Mouse (Mus musculus): ENCODE results near the gene Tmsb4x. TPM values are rescaled to one million over a fixed set of nuclear protein-coding genes. Genes with fewer than 3 reads are reported as not detected.
A peak's percentile ranks its signal among the peaks of the same experiment; 100 is the strongest.

Gene Tmsb4x
- polyA plus RNA-seq, 1 experiment: 255 TPM

GRCm38 (mm10) chrX:167167282-167167681 lies 41.8 kb downstream of the Tmsb4x start:
- H3K27ac ChIP-seq (ENCODE audit: insufficient read depth, low read depth, low read length): peak overlapping the region; percentile 83
- no peaks in the 10 kb centered on the region for H3K36me3 ChIP-seq (ENCODE audit: control insufficient read depth, insufficient read depth, low read length)
- TF ChIP-seq POLR2A (IDR thresholded peaks at IDR 0.05; ENCODE audit: low read depth, low read length): no peak
- no peak for TF ChIP-seq CTCF (conservative IDR thresholded peaks at IDR 0.05; ENCODE audit: insufficient read depth, insufficient read length, low read depth, low read length)
- DNase-seq: peak; percentile 51
- H3K4me1 ChIP-seq (ENCODE audit: control insufficient read depth, insufficient read depth, low read length): no peaks in the 10 kb centered on the region; the same call in 1 of the 2 replicates
- no peak overlapping the region for H3K4me3 ChIP-seq (ENCODE audit: insufficient read depth, low read depth, low read length)
- no peaks in the 10 kb centered on the region for H3K27me3 ChIP-seq (replicated peaks; ENCODE audit: control insufficient read depth, insufficient read depth, low read length)
- WGBS: 59% methylated on average over 2 of the region's 2 CpGs

DNA sequence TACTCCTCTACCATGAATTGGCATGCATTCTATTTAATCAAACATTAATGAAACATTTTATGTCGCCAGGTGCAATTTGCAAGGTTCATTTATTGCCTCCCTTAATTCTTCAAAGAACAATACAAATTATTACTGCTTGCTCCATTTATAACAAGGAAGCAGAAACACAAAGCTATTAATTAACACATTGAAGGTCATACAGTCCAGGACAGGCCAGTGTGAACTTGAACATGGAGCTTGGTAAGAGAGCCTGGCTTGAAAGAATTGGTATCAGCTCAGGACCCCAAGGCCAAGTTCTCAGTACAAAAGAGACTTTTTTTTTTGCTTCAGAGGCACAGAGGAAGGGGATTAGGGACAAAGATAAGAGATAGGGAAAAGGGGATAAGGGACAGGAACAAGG lies 43.1 kb downstream of the Tmsb4x start:
- no peaks in the 10 kb centered on the region for H3K36me3 ChIP-seq (ENCODE audit: control insufficient read depth, insufficient read depth, low read length)
- no peaks in the 10 kb centered on the region; the same call in 1 of the 2 replicates for H3K4me1 ChIP-seq (ENCODE audit: control insufficient read depth, insufficient read depth, low read length)
- peak overlapping the region; percentile 17 for H3K27ac ChIP-seq (ENCODE audit: insufficient read depth, low read depth, low read length)
- no peak overlapping the region for H3K4me3 ChIP-seq (ENCODE audit: insufficient read depth, low read depth, low read length)
- WGBS: 33% methylated on average over 1 of the region's 1 CpGs
- TF ChIP-seq CTCF (conservative IDR thresholded peaks at IDR 0.05; ENCODE audit: insufficient read depth, insufficient read length, low read depth, low read length) (no peak), POLR2A (IDR thresholded peaks at IDR 0.05; ENCODE audit: low read depth, low read length) (no peak)
- no peaks in the 10 kb centered on the region for H3K27me3 ChIP-seq (replicated peaks; ENCODE audit: control insufficient read depth, insufficient read depth, low read length)
- DNase-seq: no peak

DNA sequence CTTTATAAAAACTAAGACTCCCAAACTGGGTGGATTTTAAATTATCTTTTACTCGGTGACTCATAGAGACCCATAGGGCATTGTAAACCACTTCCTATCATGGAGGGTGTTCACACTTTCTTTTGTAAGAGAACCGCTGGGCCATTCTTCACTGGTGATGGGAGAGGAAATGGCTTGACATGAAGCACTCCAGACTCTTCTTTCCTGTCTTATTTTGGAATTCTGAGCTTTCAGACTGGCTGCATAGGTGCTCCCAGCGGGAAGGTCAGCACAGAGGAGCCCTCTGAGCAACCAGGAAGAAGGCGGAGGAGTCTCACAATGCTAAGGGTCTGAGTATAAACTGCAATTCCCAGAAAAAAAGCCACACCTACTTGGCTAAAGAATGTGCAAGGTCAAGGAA lies 51.4 kb downstream of the Tmsb4x start:
- no peak for TF ChIP-seq CTCF (conservative IDR thresholded peaks at IDR 0.05; ENCODE audit: insufficient read depth, insufficient read length, low read depth, low read length)
- no peak for TF ChIP-seq POLR2A (IDR thresholded peaks at IDR 0.05; ENCODE audit: low read depth, low read length)
- no peaks in the 10 kb centered on the region for H3K27me3 ChIP-seq (replicated peaks; ENCODE audit: control insufficient read depth, insufficient read depth, low read length)
- H3K27ac ChIP-seq (ENCODE audit: insufficient read depth, low read depth, low read length): no peak overlapping the region
- peak; percentile 55 for DNase-seq
- no peaks in the 10 kb centered on the region for H3K4me1 ChIP-seq (ENCODE audit: control insufficient read depth, insufficient read depth, low read length)
- WGBS: 64% methylated on average over 4 of the region's 4 CpGs
- H3K4me3 ChIP-seq (ENCODE audit: insufficient read depth, low read depth, low read length): no peak overlapping the region
- no peaks in the 10 kb centered on the region for H3K36me3 ChIP-seq (ENCODE audit: control insufficient read depth, insufficient read depth, low read length)

Other genes starting within 250 kb of the Tmsb4x start
- gene Tlr8, start 55.0 kb upstream of the Tmsb4x start, polyA plus RNA-seq (2012; rRNA removed): 0.15 and 0.30 TPM in 2 replicates
- 0.52 and 0.99 TPM in 2 replicates for gene Tlr7, start 121.2 kb upstream of the Tmsb4x start, polyA plus RNA-seq (2012; rRNA removed)
- gene Prps2, start 173.4 kb upstream of the Tmsb4x start, polyA plus RNA-seq (2012; rRNA removed): 26.8 and 31.7 TPM in 2 replicates